Mouse (Mus musculus) cerebellum, adult (tissue): ENCODE data around the gene Rtn3.
"Not testable (repeated sequence)": the region's sequence is repeated elsewhere in the genome, so short reads cannot be mapped to it uniquely, and the experiment has no call there.

Experiments used
- ATAC-seq: cut with Nextera tagmentation; 2 replicates; pipeline ENCODE4 v1.9.2; 2017; ENCODE audit warnings: mild to moderate bottlenecking, moderate library complexity, mixed read lengths; ENCODE audit not compliant: insufficient number of reproducible peaks, low FRiP score, low TSS enrichment

The Rtn3 gene

GRCm38 (mm10) chr19:7423656-7424030 lies 59.4 kb downstream of the Rtn3 start:
- no peak for ATAC-seq

- ATAC-seq = no peak
Measured at GRCm38 (mm10) chr19:7423028-7423655, 59.9 kb downstream of the Rtn3 start.

GRCm38 (mm10) chr19:7422656-7423027 lies 60.4 kb downstream of the Rtn3 start:
- 0 out of 2 replicates have a peak, but pooled peaks have one; percentile 4 for ATAC-seq

GRCm38 (mm10) chr19:7421602-7422591 lies 61.2 kb downstream of the Rtn3 start:
- ATAC-seq = peak; percentile 43; the same call in 1 of the 2 replicates

- ATAC-seq = no peak
Measured at GRCm38 (mm10) chr19:7420841-7421601, 62.1 kb downstream of the Rtn3 start.

GRCm38 (mm10) chr19:7420108-7420507 lies 63.0 kb downstream of the Rtn3 start:
- ATAC-seq = no peak

GRCm38 (mm10) chr19:7419134-7419533 lies 63.9 kb downstream of the Rtn3 start:
- no peak for ATAC-seq

- peak; percentile 38; the same call in 1 of the 2 replicates for ATAC-seq
Measured at GRCm38 (mm10) chr19:7417911-7418849, 64.9 kb downstream of the Rtn3 start.

- ATAC-seq = peak; percentile 42; the same call in 1 of the 2 replicates
Measured at GRCm38 (mm10) chr19:7416834-7417735, 66.0 kb downstream of the Rtn3 start, which contains the start of gene 2700081O15Rik. Gene 2700081O15Rik (plus strand): TSS chr19:7417625.

- no peak for ATAC-seq
Measured at GRCm38 (mm10) chr19:7415916-7416833, 66.9 kb downstream of the Rtn3 start.

GRCm38 (mm10) chr19:7412361-7412760 lies 70.7 kb downstream of the Rtn3 start:
- no peak for ATAC-seq

GRCm38 (mm10) chr19:7404623-7405229 lies 78.4 kb downstream of the Rtn3 start:
- no peak for ATAC-seq

- no peak for ATAC-seq
Measured at GRCm38 (mm10) chr19:7400635-7401034, 82.4 kb downstream of the Rtn3 start.

GRCm38 (mm10) chr19:7398898-7399297 lies 84.2 kb downstream of the Rtn3 start:
- ATAC-seq = not testable (repeated sequence)

- not testable (repeated sequence) for ATAC-seq
Measured at GRCm38 (mm10) chr19:7396867-7397826, 85.9 kb downstream of the Rtn3 start.

GRCm38 (mm10) chr19:7388488-7388887 lies 94.6 kb downstream of the Rtn3 start:
- no peak for ATAC-seq
